Mouse (Mus musculus) lung, embryonic 16.5 days (tissue): Measurements from ENCODE around the gene Spryd7. TPM values are rescaled to one million over a fixed set of nuclear protein-coding genes. Genes with fewer than 3 reads are reported as not detected.

ENCODE experiments used
- ATAC-seq: fragments of 200-750 bp; cut with Nextera tagmentation; 2 replicates; pipeline ENCODE4 v1.8.0; 2017; ENCODE audit warnings: low read depth, mild to moderate bottlenecking, moderate library complexity
- H3K27ac ChIP-seq: fragments of 300-500 bp; sonication (generic); 2 replicates; pipeline ENCODE4 v1.5.1; 2014; ENCODE audit warnings: mild to moderate bottlenecking, control low read depth, low read length
- H3K27me3 ChIP-seq: fragments of 300-500 bp; sonication (generic); 2 replicates; pipeline ENCODE4 v1.6.1; 2014; ENCODE audit warnings: low read depth, low read length, mixed read lengths; ENCODE audit not compliant: control insufficient read depth, insufficient read depth
- H3K36me3 ChIP-seq: fragments of 300-500 bp; sonication (generic); 2 replicates; pipeline ENCODE4 v1.6.1; 2014; ENCODE audit warnings: low read length; ENCODE audit not compliant: control insufficient read depth, insufficient read depth
- H3K4me1 ChIP-seq: fragments of 300-500 bp; sonication (generic); replicated peaks from 2 replicates; pipeline ENCODE4 v1.6.1; 2014; ENCODE audit warnings: low read length, mixed read lengths; ENCODE audit not compliant: control insufficient read depth, insufficient read depth
- H3K4me2 ChIP-seq: fragments of 300-500 bp; sonication (generic); 2 replicates; pipeline ENCODE4 v1.6.1; 2014; ENCODE audit warnings: low read depth, low read length, control low read depth
- H3K4me3 ChIP-seq: fragments of 300-500 bp; sonication (generic); 2 replicates; pipeline ENCODE4 v1.5.1; 2014; ENCODE audit warnings: mild to moderate bottlenecking, low read length, control low read depth
- H3K9ac ChIP-seq: fragments of 300-500 bp; sonication (generic); 2 replicates; pipeline ENCODE4 v1.6.1; 2014; ENCODE audit warnings: low read length, control low read depth
- H3K9me3 ChIP-seq: fragments of 300-500 bp; sonication (generic); 2 replicates; pipeline ENCODE4 v1.6.1; 2016; ENCODE audit warnings: low read length; ENCODE audit not compliant: control insufficient read depth
- WGBS: fragments of 180-500 bp; shearing (Covaris S2); extraction: QIAGEN DNeasy Blood & Tissue Kit; methylation state at CpG from one replicate; pipeline ENCODE4 v1.1.7; 2014; 5-methylcytosine and 5-hydroxymethylcytosine counted together
- polyA plus RNA-seq: library from polyadenylated mRNA; unstranded; fragments of >200 nt; fragmentation: Nextera tagmentation; extraction: Ambion mirVana; gene quantifications from 2 replicates; pipeline ENCODE4 v1.2.1, GENCODE M21; 2015

The Spryd7 gene
- polyA plus RNA-seq, 1 experiment from 2014 or later: 18.9 TPM

- no peaks in the 10 kb centered on the region for H3K36me3 ChIP-seq
- no peak overlapping the region for H3K4me2 ChIP-seq
- no peaks in the 10 kb centered on the region for H3K27me3 ChIP-seq
- H3K4me3 ChIP-seq: no peak overlapping the region
- H3K27ac ChIP-seq: no peak overlapping the region
- H3K9me3 ChIP-seq: no peaks in the 10 kb centered on the region
- H3K9ac ChIP-seq: no peak overlapping the region
- 79% methylated on average over 10 of the region's 10 CpGs for WGBS
- H3K4me1 ChIP-seq: no peaks in the 10 kb centered on the region
- ATAC-seq: no peak
Measured at GRCm38 (mm10) chr14:61518659-61519480, 37.8 kb downstream of the Spryd7 start.

GRCm38 (mm10) chr14:61516471-61517426 lies 39.9 kb downstream of the Spryd7 start:
- H3K9me3 ChIP-seq: no peaks in the 10 kb centered on the region
- no peak for ATAC-seq
- 72% methylated on average over 9 of the region's 9 CpGs for WGBS

GRCm38 (mm10) chr14:61511494-61511893 lies 45.2 kb downstream of the Spryd7 start:
- H3K4me2 ChIP-seq: no peak overlapping the region
- no peak overlapping the region for H3K27ac ChIP-seq
- WGBS: 72% methylated on average over 2 of the region's 2 CpGs
- no peaks in the 10 kb centered on the region for H3K36me3 ChIP-seq
- no peaks in the 10 kb centered on the region for H3K27me3 ChIP-seq
- no peak overlapping the region for H3K9ac ChIP-seq
- H3K9me3 ChIP-seq: no peaks in the 10 kb centered on the region
- H3K4me3 ChIP-seq: no peak overlapping the region
- no peak for ATAC-seq
- no peaks in the 10 kb centered on the region for H3K4me1 ChIP-seq

More at GRCm38 (mm10) chr14:61516471-61517426, 39.9 kb downstream of the Spryd7 start:
- H3K27me3 ChIP-seq: no peaks in the 10 kb centered on the region
- no peak overlapping the region for H3K4me2 ChIP-seq
- H3K36me3 ChIP-seq: no peaks in the 10 kb centered on the region
- no peak overlapping the region for H3K27ac ChIP-seq
- no peak overlapping the region for H3K4me3 ChIP-seq
- no peak overlapping the region for H3K9ac ChIP-seq
- no peaks in the 10 kb centered on the region for H3K4me1 ChIP-seq

GRCm38 (mm10) chr14:61497716-61498490 lies 58.8 kb downstream of the Spryd7 start:
- 40% methylated on average over 20 of the region's 20 CpGs for WGBS
- no peaks in the 10 kb centered on the region for H3K27me3 ChIP-seq
- ATAC-seq: peak; percentile 88
- H3K4me3 ChIP-seq: no peak overlapping the region
- no peak overlapping the region for H3K9ac ChIP-seq
- H3K4me2 ChIP-seq: no peak overlapping the region
- H3K4me1 ChIP-seq: no peaks in the 10 kb centered on the region
- H3K36me3 ChIP-seq: no peaks in the 10 kb centered on the region
- H3K27ac ChIP-seq: no peak overlapping the region
- H3K9me3 ChIP-seq: no peaks in the 10 kb centered on the region

- no peak overlapping the region for H3K9ac ChIP-seq
- no peak overlapping the region for H3K4me3 ChIP-seq
- H3K27ac ChIP-seq: no peak overlapping the region
- no peaks in the 10 kb centered on the region for H3K27me3 ChIP-seq
- ATAC-seq: no peak
- 50% methylated on average over 6 of the region's 6 CpGs for WGBS
- no peaks in the 10 kb centered on the region for H3K9me3 ChIP-seq
- no peak overlapping the region for H3K4me2 ChIP-seq
- no peaks in the 10 kb centered on the region for H3K4me1 ChIP-seq
- no peaks in the 10 kb centered on the region for H3K36me3 ChIP-seq
Measured at GRCm38 (mm10) chr14:61493511-61494135, 63.1 kb downstream of the Spryd7 start.

Other genes starting within 250 kb of the Spryd7 start
- 1.2 and 2.0 TPM in 2 replicates for gene Arl11, start 247.1 kb downstream of the Spryd7 start, polyA plus RNA-seq
- 7.3 TPM in 2 replicates for gene Ebpl, start 196.4 kb downstream of the Spryd7 start, polyA plus RNA-seq
- gene Kpna3, start 117.0 kb downstream of the Spryd7 start, polyA plus RNA-seq: 37.8 and 41.1 TPM in 2 replicates
- 16.8 TPM in 2 replicates for gene Trim13, start 41.4 kb upstream of the Spryd7 start, polyA plus RNA-seq
- 1.4 and 2.6 TPM in 2 replicates for gene Kcnrg, start 50.6 kb upstream of the Spryd7 start, polyA plus RNA-seq